Mouse (Mus musculus) urinary bladder, postnatal 25 days (tissue): ENCODE measurements around the gene Cpa4.

Experiments
- DNase-seq: peaks from one replicate; pipeline ENCODE4 v3.0.0; 2022; ENCODE audit warnings: low spot score

Cpa4 gene

DNA sequence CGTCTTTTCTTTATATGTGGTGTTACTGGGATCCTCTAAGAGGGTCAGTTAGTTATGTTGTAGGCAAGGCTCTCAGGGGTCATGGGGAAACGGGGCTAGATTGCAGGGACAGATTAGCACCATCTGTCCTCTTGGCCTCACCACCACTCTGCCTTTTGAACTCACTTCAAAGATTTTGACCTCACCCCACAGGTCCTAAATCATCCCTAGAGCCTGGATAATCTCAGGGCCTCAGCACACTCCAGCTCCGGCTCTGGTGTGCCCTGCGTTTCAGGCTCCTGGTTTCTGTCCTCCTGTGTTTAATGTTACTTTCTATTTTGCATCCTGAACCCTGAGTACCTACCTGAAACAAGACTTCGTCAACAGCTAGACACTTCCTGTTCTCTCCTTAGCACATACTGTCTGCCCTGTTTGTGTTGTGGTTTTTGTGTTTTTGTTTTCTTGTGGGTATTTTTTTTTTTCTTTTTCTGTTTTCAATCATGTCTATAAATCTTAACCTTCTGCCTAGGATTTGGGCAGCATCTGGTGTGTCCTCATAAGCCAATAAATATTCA, 23.8 kb downstream of the Cpa4 start:
- DNase-seq = no peak

- DNase-seq = no peak
Measured at GRCm38 (mm10) chr6:30592417-30592974, 24.3 kb downstream of the Cpa4 start.

GRCm38 (mm10) chr6:30594364-30594763, 26.2 kb downstream of the Cpa4 start:
- no peak for DNase-seq

DNA sequence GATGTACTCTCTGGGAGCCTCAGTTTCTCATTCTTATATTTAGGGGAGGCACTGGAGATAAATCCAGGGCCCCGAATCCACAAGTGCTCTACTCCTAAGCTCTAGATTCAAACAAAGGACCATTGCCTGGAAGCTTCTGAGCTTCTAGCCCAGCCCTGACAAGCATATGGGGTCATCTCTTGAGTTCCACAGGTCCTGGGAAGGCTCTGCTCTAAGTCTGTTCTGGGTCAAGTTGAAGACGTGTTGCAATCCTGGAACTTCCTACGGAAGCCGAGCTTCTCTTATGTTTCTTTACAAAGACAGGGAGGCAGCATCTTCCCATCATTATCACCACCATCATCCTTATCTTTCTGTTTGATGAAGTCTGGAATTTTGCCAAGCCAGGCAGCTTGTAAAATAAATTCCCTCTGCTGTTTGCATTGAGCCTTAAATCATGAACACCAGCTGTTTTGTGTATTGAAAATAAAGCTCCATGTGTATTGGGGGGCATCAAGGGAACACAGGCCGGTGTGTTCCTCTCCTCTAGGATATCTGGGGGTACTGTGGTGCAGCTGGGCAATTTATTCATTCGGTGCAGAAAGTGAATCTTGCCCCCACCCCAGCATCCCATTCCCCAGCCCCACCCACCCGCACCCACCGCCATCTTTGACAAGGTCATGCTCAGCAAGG, 28.2 kb downstream of the Cpa4 start:
- no peak for DNase-seq

GRCm38 (mm10) chr6:30600033-30600432, 31.9 kb downstream of the Cpa4 start:
- no peak for DNase-seq

DNA sequence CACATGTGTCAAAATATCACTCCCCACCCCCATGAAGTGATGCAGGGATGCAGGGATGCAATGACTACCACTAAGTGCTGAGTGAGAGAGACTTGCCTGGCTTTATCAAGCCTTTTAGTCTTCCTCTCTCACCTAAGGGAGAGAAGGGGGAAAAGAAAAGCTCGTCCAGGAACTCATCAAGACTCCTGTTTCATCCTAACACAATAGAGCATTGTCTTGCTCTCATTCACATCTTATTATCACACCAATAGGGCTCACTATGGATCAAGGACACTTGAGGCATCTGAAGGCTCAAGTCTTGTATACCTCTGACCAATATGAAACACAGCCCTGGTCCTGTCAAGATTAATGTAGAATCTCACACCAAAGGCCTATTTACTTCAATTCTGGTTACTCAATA, 32.8 kb downstream of the Cpa4 start:
- no peak for DNase-seq

- no peak for DNase-seq
Measured at GRCm38 (mm10) chr6:30604342-30604867, 36.2 kb downstream of the Cpa4 start.

DNA sequence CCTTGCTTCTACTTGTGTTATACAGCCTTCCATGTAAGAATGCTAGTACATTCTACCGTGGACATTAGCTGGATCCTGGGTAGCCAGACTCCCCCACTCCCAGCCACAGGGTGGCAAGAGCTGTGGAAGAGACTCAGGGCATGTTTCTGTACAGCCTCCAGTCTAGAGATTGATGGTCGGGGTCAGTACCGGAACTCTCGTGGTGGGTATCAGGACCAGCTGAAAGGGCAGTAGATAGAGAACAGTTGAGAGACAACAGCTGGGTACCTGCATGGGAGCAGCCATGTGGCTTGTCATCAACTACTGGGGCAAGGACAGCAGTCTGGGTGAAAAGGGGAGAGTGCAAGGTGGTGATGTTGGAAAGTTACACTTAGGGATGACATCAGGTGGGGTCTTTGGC, 36.9 kb downstream of the Cpa4 start:
- no peak for DNase-seq

DNA sequence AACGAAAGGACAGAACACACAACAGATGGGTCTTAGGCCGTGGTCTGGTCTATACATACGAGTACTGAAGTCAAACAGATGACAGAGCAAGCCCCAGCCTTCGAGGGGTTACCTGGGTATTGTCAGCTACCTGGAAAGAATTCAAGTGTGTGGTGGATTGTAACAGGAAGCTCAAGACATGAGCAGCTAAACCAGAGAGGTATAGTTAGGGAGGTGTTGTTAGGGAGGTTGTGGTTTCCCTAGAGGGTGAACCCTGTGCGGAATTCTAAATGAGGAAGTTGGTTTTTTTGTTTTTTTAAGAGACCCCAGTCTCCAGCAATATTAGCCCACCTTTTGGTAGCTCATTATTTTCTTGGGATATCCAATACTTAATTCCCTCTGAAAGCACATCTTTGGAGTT, 37.5 kb downstream of the Cpa4 start:
- DNase-seq = no peak

DNA sequence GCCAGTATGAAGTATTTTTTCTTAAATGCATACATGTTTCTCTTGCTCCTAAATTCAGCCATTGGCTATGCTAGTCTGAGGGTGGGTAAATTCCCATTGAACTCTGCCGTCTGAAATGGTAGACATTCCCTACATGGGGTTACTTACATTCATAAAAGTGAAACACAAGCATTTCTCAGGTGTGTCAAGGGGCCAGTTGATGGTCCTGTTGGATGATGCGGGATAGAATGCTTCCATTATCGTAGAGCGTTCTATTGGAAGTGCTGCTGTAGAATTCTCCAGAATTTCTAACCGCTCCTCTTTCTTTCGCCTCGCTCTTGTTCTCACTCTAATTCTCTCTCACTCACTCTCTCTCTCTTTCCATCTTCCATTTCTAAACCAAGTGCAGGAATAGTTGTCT, 42.5 kb downstream of the Cpa4 start, which contains the start of gene Cpa5:
Gene Cpa5, plus strand, starts transcription at position 301 of the 400 bp plus-strand sequence.
- no peak for DNase-seq

GRCm38 (mm10) chr6:30611212-30611611, 43.0 kb downstream of the Cpa4 start:
- no peak for DNase-seq

DNA sequence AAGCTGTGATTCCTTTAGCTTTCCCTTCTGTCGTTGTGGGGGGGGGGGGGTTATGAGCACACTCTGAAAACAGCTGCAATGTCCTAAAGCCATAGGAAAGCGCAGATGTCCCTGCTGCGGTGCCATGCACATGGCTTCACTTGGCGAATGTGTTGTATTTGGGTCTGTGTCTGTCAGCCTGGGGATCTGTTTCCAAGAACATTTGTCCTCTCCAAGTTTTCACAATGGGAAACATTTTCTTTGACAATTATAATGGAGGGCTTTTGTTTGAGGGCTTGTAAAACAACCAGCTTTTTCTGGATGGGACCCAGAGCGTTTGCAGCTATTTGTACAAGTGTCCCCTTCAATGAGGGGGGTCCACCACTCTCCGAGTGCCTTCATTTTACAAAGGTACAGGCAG, 46.1 kb downstream of the Cpa4 start:
- no peak for DNase-seq

DNA sequence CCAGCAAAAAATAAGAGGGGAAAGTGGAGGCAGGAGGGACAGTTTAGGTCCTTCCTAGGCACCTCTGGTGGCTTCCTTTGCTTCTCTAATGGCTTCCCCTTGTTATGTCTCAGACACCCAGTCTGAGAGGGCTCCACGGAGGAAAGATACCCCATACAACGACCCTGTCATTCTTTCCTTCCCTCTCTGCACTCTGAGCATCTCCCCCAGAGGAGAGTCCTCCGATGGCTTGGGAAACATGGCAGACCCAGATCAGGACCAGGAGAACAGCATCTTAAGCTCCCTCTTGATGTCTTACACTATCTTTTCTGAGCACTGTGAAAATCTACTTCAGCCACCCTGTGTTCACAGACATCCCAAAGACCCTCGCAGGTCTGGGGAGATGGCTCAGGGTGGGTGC, 47.6 kb downstream of the Cpa4 start:
- DNase-seq = no peak

DNA sequence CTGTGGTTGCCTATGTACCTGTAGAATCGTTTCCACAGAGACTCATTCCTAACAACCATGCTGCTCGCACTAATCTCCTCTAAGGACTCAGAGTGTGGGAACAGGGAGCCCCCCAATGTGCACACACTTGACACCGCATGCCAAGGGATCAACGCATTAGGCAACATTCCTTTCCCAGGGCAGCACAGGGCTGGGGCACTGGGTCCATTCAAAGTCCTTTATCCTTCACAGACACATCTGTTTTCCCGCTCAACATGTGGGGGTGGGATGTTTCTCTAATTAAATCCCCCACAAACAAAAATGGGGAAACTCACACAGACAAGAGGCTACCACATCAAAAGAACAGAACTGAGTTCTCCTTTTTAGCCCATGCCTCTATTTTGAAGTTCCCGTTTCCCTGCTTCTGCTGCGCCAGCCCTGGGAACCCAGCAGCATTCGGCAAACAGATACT, 48.3 kb downstream of the Cpa4 start:
- no peak for DNase-seq

DNA sequence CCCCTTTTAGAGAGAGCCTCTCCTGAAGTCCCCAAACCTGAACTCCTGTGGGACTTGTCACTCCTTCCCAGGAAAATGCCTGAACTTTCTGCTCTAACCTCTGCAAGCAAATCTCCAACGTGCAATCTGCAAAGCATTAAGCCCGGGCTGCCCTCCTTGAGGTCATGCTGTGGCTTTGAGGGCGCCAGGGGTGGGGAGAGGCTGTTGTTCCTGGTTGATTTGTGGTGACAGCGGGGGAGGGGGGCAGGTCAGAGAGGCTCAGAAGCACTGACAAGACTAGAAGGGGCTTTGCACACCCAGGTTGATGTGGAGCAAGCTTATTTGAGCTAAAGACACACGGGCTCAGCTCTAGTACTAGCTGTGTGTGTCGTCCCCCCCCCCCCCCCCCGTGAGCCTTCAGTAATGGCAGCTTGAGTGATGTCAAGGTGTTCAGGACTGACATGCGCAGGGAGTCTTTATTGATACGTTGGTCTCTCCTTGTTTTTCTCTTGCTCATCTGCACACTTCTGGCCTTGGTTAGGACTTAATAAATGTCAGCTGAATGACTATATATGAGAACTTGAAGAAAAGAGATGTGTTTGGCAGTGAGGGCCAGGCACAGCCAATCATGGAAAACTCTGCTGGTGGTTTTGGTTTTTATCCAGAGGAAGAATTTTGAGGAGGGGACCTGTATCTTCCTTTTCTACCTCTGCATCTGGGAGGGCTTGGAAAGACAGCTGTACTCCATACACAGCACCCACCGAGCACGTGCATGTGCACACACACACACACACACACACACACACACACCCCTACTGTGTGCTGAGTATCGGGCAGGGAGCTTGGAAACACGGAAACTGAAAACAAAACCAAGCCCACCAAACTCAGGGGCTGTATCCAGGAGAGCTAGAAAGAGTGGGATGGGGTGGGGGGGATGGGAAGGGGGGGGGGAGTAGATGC, 49.1 kb downstream of the Cpa4 start:
- DNase-seq = no peak

DNA sequence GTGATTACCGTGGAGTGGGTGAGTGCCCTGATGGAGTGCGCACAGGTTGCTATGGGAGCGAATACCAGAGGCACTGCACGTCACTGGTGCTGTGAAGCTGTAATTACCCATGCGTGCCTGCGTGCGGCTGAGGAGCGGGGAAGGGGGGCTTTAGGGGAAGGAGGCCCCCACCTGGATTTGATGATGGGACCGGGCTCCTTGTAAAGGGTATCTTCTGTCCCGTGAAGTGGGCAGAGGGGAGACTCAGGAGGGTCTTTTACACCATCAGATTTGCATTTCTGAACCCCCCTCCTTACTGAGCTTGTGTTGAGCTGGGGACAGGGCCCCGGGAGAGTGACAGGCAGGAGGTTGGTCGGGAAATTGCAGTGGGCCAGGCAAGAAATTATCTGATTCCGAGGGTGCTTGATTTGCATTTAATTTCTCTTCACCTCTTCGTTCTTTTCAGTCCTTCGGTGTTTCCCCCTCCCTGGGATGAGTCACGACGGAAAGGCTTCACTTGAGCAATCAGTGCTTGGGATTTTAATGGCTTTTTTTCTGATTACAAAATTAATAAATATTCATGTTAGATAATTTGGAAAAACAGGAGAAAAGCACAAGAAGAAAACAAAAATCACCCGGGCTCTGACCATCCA, 49.9 kb downstream of the Cpa4 start:
- DNase-seq = no peak

- DNase-seq = no peak
Measured at GRCm38 (mm10) chr6:30618735-30619134, 50.6 kb downstream of the Cpa4 start.

- DNase-seq = no peak
Measured at GRCm38 (mm10) chr6:30619606-30620005, 51.4 kb downstream of the Cpa4 start.

- DNase-seq = no peak
Measured at GRCm38 (mm10) chr6:30620591-30620990, 52.4 kb downstream of the Cpa4 start.

DNA sequence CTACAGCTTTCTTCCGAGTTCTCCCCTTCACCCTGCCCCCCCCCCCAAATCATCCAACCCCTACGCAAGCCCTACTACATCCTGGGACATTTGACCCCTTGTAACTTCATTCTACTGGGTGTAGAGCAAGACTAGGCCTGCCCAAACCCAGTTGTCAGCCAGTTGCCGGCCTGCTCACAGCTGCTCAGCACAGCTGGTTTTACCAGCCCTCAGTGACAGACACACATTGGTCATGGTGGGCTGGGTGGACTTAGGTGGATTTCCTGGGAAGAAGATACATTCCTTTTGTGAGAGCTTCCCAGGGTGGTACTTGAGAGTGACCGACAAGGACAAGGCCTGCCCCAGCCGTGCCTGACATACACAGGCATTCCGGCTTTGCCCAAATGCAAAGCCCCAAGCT, 52.8 kb downstream of the Cpa4 start:
- no peak for DNase-seq

DNA sequence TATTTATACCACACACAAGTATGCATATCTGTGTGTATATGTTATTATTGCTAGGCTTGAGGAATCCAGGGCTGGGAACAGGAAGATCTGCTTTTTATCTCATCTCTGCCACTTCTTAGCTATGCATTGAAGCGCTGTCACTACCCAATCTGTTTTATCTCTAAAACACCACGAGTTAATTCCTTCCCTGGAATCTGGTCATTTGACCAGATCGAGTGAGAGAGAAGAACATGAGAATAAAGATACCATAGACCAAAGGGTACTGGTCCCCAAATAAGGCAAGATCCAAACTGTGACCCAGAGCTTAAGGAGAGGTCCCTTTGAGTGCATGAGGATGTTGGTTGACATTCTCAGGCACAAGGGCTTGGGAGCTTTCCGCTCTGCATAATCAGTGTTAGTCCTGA, 53.8 kb downstream of the Cpa4 start:
- no peak for DNase-seq

GRCm38 (mm10) chr6:30624763-30625162, 56.6 kb downstream of the Cpa4 start:
- DNase-seq = peak; percentile 12
